Mouse (Mus musculus) stomach, postnatal 0 days (tissue): ENCODE results near the gene Nubp2.

Source experiments
- CTCF ChIP-seq: IDR thresholded peaks from 2 replicates; pipeline ENCODE4 v1.5.1; 2016; ENCODE audit warnings: antibody characterized with exemption, low read depth, mild to moderate bottlenecking, moderate library complexity
- EP300 ChIP-seq: optimal IDR thresholded peaks from 2 replicates; pipeline ENCODE3; 2016; ENCODE audit warnings: antibody characterized with exemption

DNA sequence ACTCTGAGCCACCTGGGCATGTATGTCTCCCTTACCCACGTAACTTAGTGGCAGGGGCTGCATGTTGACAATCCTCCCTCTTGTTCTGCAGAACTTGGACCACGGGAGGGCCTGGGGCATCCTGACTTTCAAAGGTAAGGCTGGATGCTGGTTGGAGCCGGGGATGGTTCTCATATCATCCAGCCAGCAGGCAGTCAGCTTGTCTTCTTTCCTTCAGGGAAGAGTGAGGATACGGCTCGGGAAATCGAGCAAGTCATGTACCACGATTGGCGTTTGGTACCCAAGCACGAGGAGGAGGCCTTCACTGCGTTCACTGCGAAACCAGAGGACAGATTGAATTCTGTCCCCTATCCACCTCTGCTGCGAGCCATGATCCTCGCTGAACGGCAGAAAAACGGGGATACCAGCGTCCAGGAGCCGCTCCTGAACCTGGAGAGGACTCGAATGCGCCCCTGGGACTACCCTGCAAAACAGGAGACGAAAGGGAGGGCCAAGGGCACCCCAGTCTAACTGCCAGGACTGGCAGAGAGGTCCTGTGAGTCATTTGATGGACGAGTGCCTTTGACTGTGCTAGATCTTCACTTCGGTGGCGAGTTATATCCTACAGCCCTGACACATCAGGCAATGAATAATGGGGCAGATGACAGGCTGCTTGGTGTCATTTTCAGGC is 9.6 kb upstream of the Nubp2 start:
- no peak for TF ChIP-seq CTCF
- TF ChIP-seq EP300: no peak
